Mouse (Mus musculus): ENCODE measurements around the gene Ext2. TPM values are rescaled to one million over a fixed set of nuclear protein-coding genes. Genes with fewer than 3 reads are reported as not detected.
A peak's percentile ranks its signal among the peaks of the same experiment; 100 is the strongest.

Ext2 gene
- polyA plus RNA-seq, 1 experiment from 2014 or later: 134 TPM

GRCm38 (mm10) chr2:93805523-93805922, 16.8 kb downstream of the Ext2 start:
- ATAC-seq (ENCODE audit: borderline replicate concordance, extremely low read depth, low FRiP score, low TSS enrichment): no peak
- no peak overlapping the region for H3K4me2 ChIP-seq
- H3K4me3 ChIP-seq: no peak overlapping the region
- WGBS: 58% methylated on average over 4 of the region's 4 CpGs
- peaks cover 51% of the 10 kb centered on the region for H3K36me3 ChIP-seq
- H3K9me3 ChIP-seq: no peaks in the 10 kb centered on the region
- no peaks in the 10 kb centered on the region for H3K27me3 ChIP-seq
- no peak overlapping the region for H3K9ac ChIP-seq
- no peak overlapping the region for H3K27ac ChIP-seq
- H3K4me1 ChIP-seq: no peaks in the 10 kb centered on the region

DNA sequence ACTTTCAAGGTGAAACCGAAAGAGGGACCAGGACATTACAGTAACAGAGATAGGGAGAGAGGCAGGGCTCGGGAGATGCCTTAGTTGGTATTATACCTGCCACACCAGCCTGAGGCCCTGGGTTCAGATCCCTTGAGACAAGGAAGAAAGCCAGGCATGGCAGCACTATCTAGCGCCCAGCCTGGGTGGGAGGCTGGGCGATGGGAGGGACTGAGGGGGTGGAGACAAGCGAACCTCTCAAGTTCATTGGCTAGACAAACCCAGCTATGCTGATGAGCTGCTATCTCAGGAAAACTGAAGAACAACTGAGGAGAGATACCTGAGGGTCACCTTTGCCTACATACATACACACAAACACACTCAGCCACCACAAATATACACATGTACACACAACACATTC, 17.3 kb downstream of the Ext2 start:
- WGBS: 83% methylated on average over 5 of the region's 5 CpGs
- no peaks in the 10 kb centered on the region for H3K27me3 ChIP-seq
- no peaks in the 10 kb centered on the region for H3K4me1 ChIP-seq
- no peak overlapping the region for H3K4me2 ChIP-seq
- H3K9ac ChIP-seq: no peak overlapping the region
- H3K4me3 ChIP-seq: no peak overlapping the region
- no peak for ATAC-seq (ENCODE audit: borderline replicate concordance, extremely low read depth, low FRiP score, low TSS enrichment)
- peaks cover 51% of the 10 kb centered on the region for H3K36me3 ChIP-seq
- no peaks in the 10 kb centered on the region for H3K9me3 ChIP-seq
- H3K27ac ChIP-seq: no peak overlapping the region

- Histone ChIP-seq H3K36me3 (peaks cover 40% of the 10 kb centered on the region; the same call in 1 of the 2 replicates), H3K4me3 (no peak overlapping the region), H3K27ac (no peak overlapping the region), H3K9me3 (no peaks in the 10 kb centered on the region), H3K4me1 (peaks cover 3% of the 10 kb centered on the region), H3K27me3 (no peaks in the 10 kb centered on the region), H3K4me2 (no peak overlapping the region), H3K9ac (no peak overlapping the region)
- 92% methylated on average over 2 of the region's 2 CpGs for WGBS
- no peak for ATAC-seq (ENCODE audit: borderline replicate concordance, extremely low read depth, low FRiP score, low TSS enrichment)
These were observed 19.4 kb downstream of the Ext2 start for GRCm38 (mm10) chr2:93802947-93803346.

- Histone ChIP-seq H3K4me2 (no peak overlapping the region), H3K4me3 (no peak overlapping the region), H3K4me1 (peaks cover 17% of the 10 kb centered on the region), H3K27me3 (no peaks in the 10 kb centered on the region), H3K27ac (no peak overlapping the region), H3K9me3 (no peaks in the 10 kb centered on the region), H3K9ac (no peak overlapping the region), H3K36me3 (peaks cover 31% of the 10 kb centered on the region)
- no peak for ATAC-seq (ENCODE audit: borderline replicate concordance, extremely low read depth, low FRiP score, low TSS enrichment)
- WGBS: 86% methylated on average over 7 of the region's 7 CpGs
These were observed 21.3 kb downstream of the Ext2 start for GRCm38 (mm10) chr2:93801097-93801496.

DNA sequence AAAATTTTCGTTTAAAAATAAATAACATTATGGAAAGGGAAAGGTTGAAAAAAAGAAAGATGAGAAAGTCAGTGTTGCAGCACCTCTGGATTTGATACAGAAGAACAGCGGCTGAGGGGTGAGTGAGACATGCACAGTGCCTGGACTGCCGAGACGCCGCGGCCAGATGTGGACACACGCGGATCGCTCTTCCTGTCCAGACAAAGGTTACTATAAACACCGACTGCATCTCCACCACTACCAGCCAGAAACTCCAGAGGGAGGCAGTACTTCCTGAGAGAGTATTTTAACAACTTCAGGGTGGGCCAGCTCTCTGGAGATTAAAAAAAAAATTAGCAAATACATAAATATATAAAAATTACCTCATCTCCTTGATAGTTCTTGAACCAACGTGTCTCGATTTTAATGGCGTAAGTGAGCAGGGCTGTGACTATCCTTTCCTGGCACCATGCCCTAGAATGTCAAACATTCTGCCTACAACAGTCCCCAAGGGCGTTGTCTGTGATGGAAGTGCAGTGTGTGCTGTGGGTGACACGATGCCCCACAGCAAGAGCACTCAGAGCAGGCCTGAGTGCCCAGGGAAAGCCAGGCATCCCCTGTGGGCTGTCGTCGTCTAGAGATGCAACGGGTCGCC, 25.1 kb downstream of the Ext2 start:
- ATAC-seq (ENCODE audit: borderline replicate concordance, extremely low read depth, low FRiP score, low TSS enrichment): peak; percentile 75
- H3K4me2 ChIP-seq: no peak overlapping the region
- H3K9me3 ChIP-seq: no peaks in the 10 kb centered on the region
- H3K27ac ChIP-seq: peak overlapping the region; percentile 79
- WGBS: 30% methylated on average over 19 of the region's 19 CpGs
- H3K36me3 ChIP-seq: peaks cover 31% of the 10 kb centered on the region
- no peak overlapping the region for H3K9ac ChIP-seq
- peaks cover 20% of the 10 kb centered on the region for H3K4me1 ChIP-seq
- no peaks in the 10 kb centered on the region for H3K27me3 ChIP-seq
- H3K4me3 ChIP-seq: no peak overlapping the region

DNA sequence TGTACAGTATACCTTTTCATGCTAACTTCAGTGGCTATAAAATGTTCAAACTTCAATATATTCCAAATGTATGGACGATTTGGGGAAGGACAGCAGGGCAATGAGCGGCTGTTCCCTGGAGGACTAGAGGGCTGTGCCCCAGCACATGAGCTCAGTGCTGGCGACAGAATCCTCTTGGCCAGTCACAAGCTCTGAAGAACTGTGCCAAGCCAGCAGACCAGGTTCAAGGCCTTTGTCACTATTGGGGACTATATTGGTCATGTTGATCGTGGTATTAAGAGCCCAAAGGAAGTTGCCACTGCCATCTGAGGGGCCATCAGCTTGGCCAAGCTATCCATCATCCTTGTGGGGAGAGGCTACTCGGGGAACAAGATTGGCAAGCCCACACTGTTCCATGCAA, 28.0 kb downstream of the Ext2 start:
- H3K9ac ChIP-seq: no peak overlapping the region
- no peak for ATAC-seq (ENCODE audit: borderline replicate concordance, extremely low read depth, low FRiP score, low TSS enrichment)
- H3K9me3 ChIP-seq: no peaks in the 10 kb centered on the region
- WGBS: 78% methylated on average over 5 of the region's 5 CpGs
- no peak overlapping the region for H3K4me3 ChIP-seq
- no peaks in the 10 kb centered on the region for H3K27me3 ChIP-seq
- H3K36me3 ChIP-seq: peaks cover 24% of the 10 kb centered on the region
- peaks cover 37% of the 10 kb centered on the region for H3K4me1 ChIP-seq
- H3K4me2 ChIP-seq: no peak overlapping the region
- no peak overlapping the region for H3K27ac ChIP-seq

DNA sequence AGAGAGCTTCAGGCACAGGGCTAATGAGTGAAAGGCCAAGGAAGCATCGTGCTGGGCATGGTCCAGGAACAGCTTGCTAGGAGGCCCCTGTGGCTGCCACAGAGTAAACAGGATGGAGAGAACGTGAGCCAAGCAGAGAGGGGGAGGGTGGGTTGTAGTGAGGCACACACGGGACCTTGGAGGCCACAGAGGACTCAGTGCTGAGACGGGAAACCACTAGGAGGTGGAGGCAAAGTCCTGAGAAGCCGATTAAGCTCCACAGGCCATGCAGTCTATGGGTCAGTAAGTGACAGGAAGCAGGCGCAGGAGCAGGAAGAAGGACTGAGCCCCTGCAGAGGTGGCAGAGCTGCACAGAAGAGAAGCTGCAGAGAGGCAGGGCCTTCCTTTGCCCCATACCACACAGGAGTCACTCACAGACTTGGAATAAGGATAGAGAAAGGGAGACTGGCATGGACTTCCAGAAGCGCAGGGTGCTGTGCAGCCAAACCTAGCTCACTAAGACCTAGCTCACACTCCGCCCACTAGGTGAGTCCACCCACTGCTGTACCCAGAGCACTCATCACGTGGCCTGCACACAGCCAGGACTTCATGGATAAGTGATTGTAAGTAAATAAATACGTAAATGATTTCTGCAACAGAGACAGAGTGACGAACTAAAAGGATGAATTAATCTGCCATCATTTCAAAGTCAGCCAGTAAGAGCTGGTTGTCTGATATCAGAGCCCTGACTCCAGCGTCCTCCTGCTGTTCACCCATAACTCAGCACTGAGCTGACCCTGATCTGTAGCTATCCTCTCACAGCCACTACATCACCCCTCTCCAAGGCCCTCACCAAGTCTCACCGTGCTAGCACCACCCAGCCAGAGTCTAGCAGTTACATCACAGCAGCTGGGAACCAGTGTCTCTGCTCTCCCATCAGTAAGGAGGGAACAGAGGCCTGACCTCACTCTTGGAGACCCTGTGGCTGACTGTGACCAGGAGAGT, 30.6 kb downstream of the Ext2 start:
- 26% methylated on average over 13 of the region's 13 CpGs for WGBS
- no peak overlapping the region for H3K4me2 ChIP-seq
- H3K27me3 ChIP-seq: no peaks in the 10 kb centered on the region
- H3K9me3 ChIP-seq: no peaks in the 10 kb centered on the region
- peak; percentile 93 for ATAC-seq (ENCODE audit: borderline replicate concordance, extremely low read depth, low FRiP score, low TSS enrichment)
- no peak overlapping the region for H3K4me3 ChIP-seq
- peaks cover 23% of the 10 kb centered on the region for H3K4me1 ChIP-seq
- H3K27ac ChIP-seq: peak overlapping the region; percentile 83
- H3K9ac ChIP-seq: no peak overlapping the region
- peaks cover 29% of the 10 kb centered on the region for H3K36me3 ChIP-seq

- Histone ChIP-seq H3K27me3 (no peaks in the 10 kb centered on the region), H3K4me3 (no peak overlapping the region), H3K27ac (peak overlapping the region; percentile 83), H3K9ac (no peak overlapping the region), H3K9me3 (no peaks in the 10 kb centered on the region), H3K4me1 (peaks cover 20% of the 10 kb centered on the region), H3K36me3 (peaks cover 24% of the 10 kb centered on the region), H3K4me2 (no peak overlapping the region)
- ATAC-seq (ENCODE audit: borderline replicate concordance, extremely low read depth, low FRiP score, low TSS enrichment): no peak
- WGBS: 72% methylated on average over 4 of the region's 4 CpGs
These were observed 31.5 kb downstream of the Ext2 start for GRCm38 (mm10) chr2:93790798-93791345.

- H3K4me3 ChIP-seq: no peak overlapping the region
These were observed 33.8 kb downstream of the Ext2 start for GRCm38 (mm10) chr2:93788557-93788956.

GRCm38 (mm10) chr2:93786175-93786574, 36.2 kb downstream of the Ext2 start:
- ATAC-seq (ENCODE audit: borderline replicate concordance, extremely low read depth, low FRiP score, low TSS enrichment): no peak
- Histone ChIP-seq H3K4me2 (no peak overlapping the region), H3K36me3 (peaks cover 10% of the 10 kb centered on the region; the same call in 1 of the 2 replicates), H3K4me1 (peaks cover 5% of the 10 kb centered on the region), H3K9me3 (no peaks in the 10 kb centered on the region), H3K27ac (no peak overlapping the region), H3K4me3 (no peak overlapping the region), H3K27me3 (no peaks in the 10 kb centered on the region), H3K9ac (no peak overlapping the region)
- 41% methylated on average over 4 of the region's 4 CpGs for WGBS

More at GRCm38 (mm10) chr2:93788557-93788956, 33.8 kb downstream of the Ext2 start:
- Histone ChIP-seq H3K9me3 (no peaks in the 10 kb centered on the region), H3K27me3 (no peaks in the 10 kb centered on the region), H3K27ac (no peak overlapping the region), H3K36me3 (peaks cover 5% of the 10 kb centered on the region; the same call in 1 of the 2 replicates), H3K9ac (no peak overlapping the region), H3K4me2 (no peak overlapping the region), H3K4me1 (peaks cover 20% of the 10 kb centered on the region)
- ATAC-seq (ENCODE audit: borderline replicate concordance, extremely low read depth, low FRiP score, low TSS enrichment): no peak
- WGBS: 79% methylated on average over 5 of the region's 5 CpGs

GRCm38 (mm10) chr2:93785432-93785798, 37.0 kb downstream of the Ext2 start:
- H3K4me1 ChIP-seq: no peaks in the 10 kb centered on the region; the same call in 1 of the 2 replicates

More at GRCm38 (mm10) chr2:93785432-93785798, 37.0 kb downstream of the Ext2 start:
- no peak overlapping the region for H3K9ac ChIP-seq
- no peaks in the 10 kb centered on the region for H3K9me3 ChIP-seq
- ATAC-seq (ENCODE audit: borderline replicate concordance, extremely low read depth, low FRiP score, low TSS enrichment): no peak
- WGBS: 57% methylated on average over 2 of the region's 2 CpGs
- no peak overlapping the region for H3K27ac ChIP-seq
- H3K4me3 ChIP-seq: no peak overlapping the region
- no peaks in the 10 kb centered on the region for H3K27me3 ChIP-seq
- H3K4me2 ChIP-seq: no peak overlapping the region
- peaks cover 10% of the 10 kb centered on the region; the same call in 1 of the 2 replicates for H3K36me3 ChIP-seq

Measured in lung, embryonic 15.5 days (tissue).